Mouse (Mus musculus): Measurements from ENCODE around the gene Cdc42ep5. TPM values are rescaled to one million over a fixed set of nuclear protein-coding genes. Genes with fewer than 3 reads are reported as not detected.

The Cdc42ep5 gene
- total RNA-seq, 1 experiment, result 17.2 TPM

GRCm38 (mm10) chr7:4132998-4133397 is 31.7 kb downstream of the Cdc42ep5 start:
- H3K9me3 ChIP-seq (ENCODE audit: control insufficient read depth, insufficient read depth, low read depth, low read length), result no peaks in the 10 kb centered on the region

GRCm38 (mm10) chr7:4132581-4132980 is 32.1 kb downstream of the Cdc42ep5 start:
- Histone ChIP-seq H3K9ac (ENCODE audit: insufficient read depth, low read depth, low read length, poor library complexity, severe bottlenecking) (no peak overlapping the region), H3K4me3 (ENCODE audit: insufficient read depth in 1 of 2, low read depth in 1 of 2, low read length in 2 of 2, poor library complexity in 1 of 2, severe bottlenecking in 1 of 2) (no peak overlapping the region), H3K4me1 (ENCODE audit: control insufficient read depth in 2 of 2, insufficient read depth in 2 of 2, low read length in 2 of 2, poor library complexity in 1 of 2) (0 out of 4 replicates have a peak, but pooled peaks cover 0 to 2% of the 10 kb centered on the region in 2 experiments), H3K27ac (ENCODE audit: insufficient read depth, low read depth, low read length, poor library complexity, severe bottlenecking) (no peak overlapping the region), H3K36me3 (ENCODE audit: control insufficient read depth, insufficient read depth, low read length, poor library complexity, severe bottlenecking) (peaks cover 19% of the 10 kb centered on the region; the same call in 1 of the 2 replicates), H3K9me3 (ENCODE audit: control insufficient read depth, insufficient read depth, low read depth, low read length) (no peaks in the 10 kb centered on the region)
- in situ Hi-C loops (cut with MboI; ENCODE audit: low sequenced_read_pairs in 2 of 2, unreplicated experiment in 2 of 2), result loop anchor here in 1 of 2 experiments (25.0 kb wide), 1 partner anchor 305 kb away; the partner anchor contains the start of gene Rdh13
- TF ChIP-seq ZC3H11A (IDR thresholded peaks at IDR 0.05; ENCODE audit: borderline replicate concordance, low read depth, low read length) (no peak), HCFC1 (IDR thresholded peaks at IDR 0.05; ENCODE audit: borderline replicate concordance, insufficient read depth, low read length) (no peak), MAFK (IDR thresholded peaks at IDR 0.05; ENCODE audit: insufficient read depth, low read depth, low read length) (no peak), ZNF384 (IDR thresholded peaks at IDR 0.05; ENCODE audit: low read depth, low read length) (no peak), CHD2 (IDR thresholded peaks at IDR 0.05; ENCODE audit: low read depth, low read length) (no peak)
- DNase-seq (ENCODE audit: low read depth, low spot score), result no peak

More at GRCm38 (mm10) chr7:4132998-4133397, 31.7 kb downstream of the Cdc42ep5 start:
- peaks cover 0 to 5% of the 10 kb centered on the region in 2 experiments; a peak in 1 of 4 replicates for H3K4me1 ChIP-seq (ENCODE audit: control insufficient read depth in 2 of 2, insufficient read depth in 2 of 2, low read length in 2 of 2, poor library complexity in 1 of 2)
- DNase-seq (ENCODE audit: low read depth, low spot score), result no peak
- no peak overlapping the region for H3K27ac ChIP-seq (ENCODE audit: insufficient read depth, low read depth, low read length, poor library complexity, severe bottlenecking)
- in situ Hi-C loops (cut with MboI; ENCODE audit: low sequenced_read_pairs in 2 of 2, unreplicated experiment in 2 of 2), result loop anchor here in 1 of 2 experiments (25.0 kb wide), 1 partner anchor 304 kb away; the partner anchor contains the start of gene Rdh13
- H3K36me3 ChIP-seq (ENCODE audit: control insufficient read depth, insufficient read depth, low read length, poor library complexity, severe bottlenecking), result peaks cover 19% of the 10 kb centered on the region; the same call in 1 of the 2 replicates
- no peak overlapping the region for H3K4me3 ChIP-seq (ENCODE audit: insufficient read depth in 1 of 2, low read depth in 1 of 2, low read length in 2 of 2, poor library complexity in 1 of 2, severe bottlenecking in 1 of 2)
- H3K9ac ChIP-seq (ENCODE audit: insufficient read depth, low read depth, low read length, poor library complexity, severe bottlenecking), result no peak overlapping the region
- no peak for TF ChIP-seq MAFK (IDR thresholded peaks at IDR 0.05; ENCODE audit: insufficient read depth, low read depth, low read length)
- no peak for TF ChIP-seq ZNF384 (IDR thresholded peaks at IDR 0.05; ENCODE audit: low read depth, low read length)
- no peak for TF ChIP-seq ZC3H11A (IDR thresholded peaks at IDR 0.05; ENCODE audit: borderline replicate concordance, low read depth, low read length)
- TF ChIP-seq CHD2 (IDR thresholded peaks at IDR 0.05; ENCODE audit: low read depth, low read length), result no peak
- no peak for TF ChIP-seq HCFC1 (IDR thresholded peaks at IDR 0.05; ENCODE audit: borderline replicate concordance, insufficient read depth, low read length)

GRCm38 (mm10) chr7:4131964-4132363 is 32.7 kb downstream of the Cdc42ep5 start:
- H3K4me1 ChIP-seq (ENCODE audit: control insufficient read depth in 2 of 2, insufficient read depth in 2 of 2, low read length in 2 of 2, poor library complexity in 1 of 2), result 0 out of 4 replicates have a peak, but pooled peaks cover 0 to 6% of the 10 kb centered on the region in 2 experiments
- in situ Hi-C loops (cut with MboI; ENCODE audit: low sequenced_read_pairs in 2 of 2, unreplicated experiment in 2 of 2), result loop anchor here in 1 of 2 experiments (25.0 kb wide), 1 partner anchor 305 kb away; the partner anchor contains the start of gene Rdh13
- H3K4me3 ChIP-seq (ENCODE audit: insufficient read depth in 1 of 2, low read depth in 1 of 2, low read length in 2 of 2, poor library complexity in 1 of 2, severe bottlenecking in 1 of 2), result no peak overlapping the region
- no peak for TF ChIP-seq ZC3H11A (IDR thresholded peaks at IDR 0.05; ENCODE audit: borderline replicate concordance, low read depth, low read length)
- no peak for TF ChIP-seq MAFK (IDR thresholded peaks at IDR 0.05; ENCODE audit: insufficient read depth, low read depth, low read length)
- TF ChIP-seq ZNF384 (IDR thresholded peaks at IDR 0.05; ENCODE audit: low read depth, low read length), result no peak
- TF ChIP-seq CHD2 (IDR thresholded peaks at IDR 0.05; ENCODE audit: low read depth, low read length), result no peak
- no peak for TF ChIP-seq HCFC1 (IDR thresholded peaks at IDR 0.05; ENCODE audit: borderline replicate concordance, insufficient read depth, low read length)
- no peaks in the 10 kb centered on the region for H3K9me3 ChIP-seq (ENCODE audit: control insufficient read depth, insufficient read depth, low read depth, low read length)
- DNase-seq (ENCODE audit: low read depth, low spot score), result no peak
- H3K9ac ChIP-seq (ENCODE audit: insufficient read depth, low read depth, low read length, poor library complexity, severe bottlenecking), result no peak overlapping the region
- no peak overlapping the region for H3K27ac ChIP-seq (ENCODE audit: insufficient read depth, low read depth, low read length, poor library complexity, severe bottlenecking)
- H3K36me3 ChIP-seq (ENCODE audit: control insufficient read depth, insufficient read depth, low read length, poor library complexity, severe bottlenecking), result peaks cover 19% of the 10 kb centered on the region; the same call in 1 of the 2 replicates

- Histone ChIP-seq H3K36me3 (ENCODE audit: control insufficient read depth, insufficient read depth, low read length, poor library complexity, severe bottlenecking) (peaks cover 19% of the 10 kb centered on the region; the same call in 1 of the 2 replicates), H3K4me3 (ENCODE audit: insufficient read depth in 1 of 2, low read depth in 1 of 2, low read length in 2 of 2, poor library complexity in 1 of 2, severe bottlenecking in 1 of 2) (no peak overlapping the region), H3K9me3 (ENCODE audit: control insufficient read depth, insufficient read depth, low read depth, low read length) (no peaks in the 10 kb centered on the region), H3K27ac (ENCODE audit: insufficient read depth, low read depth, low read length, poor library complexity, severe bottlenecking) (no peak overlapping the region), H3K9ac (ENCODE audit: insufficient read depth, low read depth, low read length, poor library complexity, severe bottlenecking) (no peak overlapping the region), H3K4me1 (ENCODE audit: control insufficient read depth in 2 of 2, insufficient read depth in 2 of 2, low read length in 2 of 2, poor library complexity in 1 of 2) (peaks cover 5 to 11% of the 10 kb centered on the region in 2 experiments; a peak in 3 of 4 replicates)
- DNase-seq (ENCODE audit: low read depth, low spot score), result no peak
- TF ChIP-seq HCFC1 (IDR thresholded peaks at IDR 0.05; ENCODE audit: borderline replicate concordance, insufficient read depth, low read length), result no peak
- TF ChIP-seq ZC3H11A (IDR thresholded peaks at IDR 0.05; ENCODE audit: borderline replicate concordance, low read depth, low read length), result peak; percentile 77; the same call in 1 of the 2 replicates
- no peak for TF ChIP-seq ZNF384 (IDR thresholded peaks at IDR 0.05; ENCODE audit: low read depth, low read length)
- in situ Hi-C loops (cut with MboI; ENCODE audit: low sequenced_read_pairs in 2 of 2, unreplicated experiment in 2 of 2), result loop anchor here in 1 of 2 experiments (25.0 kb wide), 1 partner anchor 306 kb away; the partner anchor contains the start of gene Rdh13
These were observed 33.8 kb downstream of the Cdc42ep5 start for GRCm38 (mm10) chr7:4130686-4131452.

Measured in ES-E14 (cell line).